Mouse (Mus musculus): ENCODE measurements at regions not wholly inside any gene's neighbourhood (a gene's known extent, or its start where the extent isn't known, plus 50 kb on each side); places are given as distances from the start of the nearest gene placed in this dataset.

DNA sequence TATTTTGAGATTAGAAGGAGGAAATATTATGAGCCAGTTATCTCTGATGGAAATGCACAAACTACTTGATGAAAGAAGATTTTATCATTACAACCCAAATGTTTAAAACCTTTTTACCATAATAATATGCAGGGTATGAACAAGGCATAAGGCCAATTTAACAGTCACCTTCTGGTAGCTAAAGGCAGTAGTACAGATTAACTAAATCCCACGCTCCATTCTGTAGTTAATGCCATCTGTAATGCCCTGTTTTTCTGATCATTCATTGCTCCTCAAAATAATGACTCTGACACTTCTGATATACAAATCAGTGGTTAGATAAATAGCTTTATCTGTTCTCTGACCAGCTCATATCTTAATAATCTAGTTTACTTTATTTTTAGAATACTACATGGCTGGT lies 987.8 kb downstream of the Pcdh7 start:
- no peak for DNase-seq

DNA sequence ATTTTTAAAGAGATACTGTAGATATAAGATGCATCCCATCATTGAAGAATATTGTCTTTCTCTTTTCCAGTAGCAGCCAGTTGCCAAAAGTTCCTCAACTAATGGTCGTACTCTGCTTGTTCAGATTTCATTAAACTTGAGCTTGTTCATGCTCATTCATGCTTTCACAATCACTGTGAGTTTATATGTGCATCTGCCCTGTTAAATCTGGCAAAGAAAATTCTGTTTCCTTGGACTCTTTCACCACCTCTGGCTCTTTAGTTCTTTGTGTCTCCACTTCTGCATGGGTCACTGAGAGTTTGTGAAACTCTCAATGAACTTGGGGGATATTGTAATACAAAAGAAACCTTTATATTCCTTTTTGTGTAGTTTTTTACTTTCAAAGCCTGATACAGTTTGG lies 994.6 kb downstream of the Pcdh7 start:
- no peak for DNase-seq

DNA sequence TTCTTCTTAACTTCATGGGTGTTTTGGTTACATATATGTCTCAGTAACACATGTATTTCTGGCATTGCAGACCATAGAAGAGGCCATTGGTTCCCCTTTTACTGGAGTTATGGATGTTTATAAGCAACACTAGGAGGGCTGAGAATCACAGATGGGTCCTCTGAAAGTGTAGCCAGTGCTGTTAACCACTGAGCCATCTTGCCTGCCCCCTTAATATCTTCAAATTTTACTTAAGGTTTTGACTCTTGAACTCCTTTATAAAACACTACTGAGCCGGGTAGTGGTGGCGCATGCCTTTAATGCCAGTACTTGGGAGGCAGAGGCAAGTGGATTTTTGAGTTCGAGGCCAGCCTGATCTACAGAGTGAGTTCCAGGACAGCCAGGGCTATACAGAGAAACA lies 1015.6 kb downstream of the Pcdh7 start:
- no peak for DNase-seq

DNA sequence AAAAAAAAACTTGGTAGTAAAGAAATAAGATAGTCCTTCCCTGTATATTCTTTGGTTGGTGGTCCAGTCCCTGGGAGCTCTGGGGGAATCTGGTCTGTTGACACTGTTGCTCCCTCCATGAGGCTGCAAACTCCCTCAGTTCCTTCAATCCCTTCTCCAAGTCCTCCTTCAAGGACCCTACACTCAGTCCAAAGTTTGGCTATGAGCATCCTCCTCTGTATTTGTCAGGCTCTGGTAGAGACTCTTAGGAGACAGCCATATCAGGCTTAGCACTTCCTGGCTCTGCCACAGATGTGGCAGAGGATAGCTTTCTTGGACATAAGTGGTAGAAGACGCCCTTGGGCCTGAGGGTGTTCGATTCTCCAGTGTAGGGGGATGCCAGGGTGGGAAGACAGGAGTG lies 1016.2 kb downstream of the Pcdh7 start:
- DNase-seq: no peak

DNA sequence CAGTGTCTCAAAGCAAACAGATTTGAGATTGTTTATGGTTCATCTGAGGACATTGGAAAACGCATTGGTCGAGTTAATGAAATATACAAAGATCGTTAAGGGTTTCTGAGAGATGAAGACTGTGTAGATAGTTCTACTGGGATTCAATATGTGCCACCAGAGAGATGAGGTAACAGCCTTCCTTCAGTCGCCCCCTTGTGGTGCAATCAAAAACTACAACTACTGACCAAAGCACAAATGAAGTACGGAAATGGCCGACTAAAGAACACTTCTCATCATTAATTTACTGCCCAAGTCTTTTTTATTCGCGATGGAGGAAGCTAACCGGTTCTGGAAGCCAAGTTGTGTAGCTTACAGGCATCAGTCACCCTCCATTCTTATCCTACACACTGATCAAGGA lies 1018.8 kb downstream of the Pcdh7 start:
- DNase-seq: peak; percentile 76

DNA sequence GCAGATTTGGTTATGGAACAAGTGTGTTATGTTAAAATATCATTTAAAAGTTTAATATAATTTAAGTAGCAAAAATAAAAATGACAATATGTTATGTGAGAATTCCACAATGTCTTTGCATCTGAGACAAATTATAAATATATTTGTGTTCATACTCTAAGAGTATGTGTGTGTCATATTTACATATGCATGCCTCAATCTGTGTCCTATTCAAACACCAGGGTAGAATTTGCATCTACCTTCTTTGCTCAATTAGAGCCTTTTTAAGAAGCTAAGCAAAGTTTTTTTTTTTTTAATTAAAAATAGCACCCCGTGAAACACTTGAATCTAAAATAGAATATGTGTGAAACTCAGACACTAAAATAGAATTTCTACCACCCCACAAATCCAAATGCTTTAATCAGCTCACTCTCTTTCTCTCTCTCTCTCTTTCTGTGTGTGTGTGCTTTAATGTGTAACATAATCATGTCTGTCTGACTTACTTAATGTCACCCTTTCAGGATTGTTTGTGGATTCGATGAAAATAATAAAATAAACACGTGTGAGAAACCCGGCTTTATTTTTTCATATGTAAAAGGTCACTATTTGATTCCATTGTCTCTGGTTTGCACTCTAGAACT lies 1019.6 kb downstream of the Pcdh7 start:
- no peak for DNase-seq

DNA sequence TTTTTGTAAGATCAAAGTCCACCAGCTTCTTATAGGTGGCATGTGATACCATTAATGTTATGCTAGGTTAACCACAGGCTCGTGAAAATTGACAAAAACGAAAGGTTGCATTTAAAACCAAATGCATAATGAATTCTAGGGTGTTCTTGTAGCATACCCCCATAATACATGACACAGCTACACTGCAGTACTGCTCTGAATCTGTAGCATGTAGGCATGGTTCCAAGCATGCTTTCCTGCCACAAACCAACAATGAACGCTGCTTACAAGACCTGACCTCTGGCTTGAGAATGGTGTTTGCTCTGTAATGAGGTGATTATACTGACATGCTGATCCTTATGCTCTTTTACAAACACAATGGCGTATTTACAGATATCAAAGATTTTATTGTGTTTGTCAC lies 1020.3 kb downstream of the Pcdh7 start:
- no peak for DNase-seq

DNA sequence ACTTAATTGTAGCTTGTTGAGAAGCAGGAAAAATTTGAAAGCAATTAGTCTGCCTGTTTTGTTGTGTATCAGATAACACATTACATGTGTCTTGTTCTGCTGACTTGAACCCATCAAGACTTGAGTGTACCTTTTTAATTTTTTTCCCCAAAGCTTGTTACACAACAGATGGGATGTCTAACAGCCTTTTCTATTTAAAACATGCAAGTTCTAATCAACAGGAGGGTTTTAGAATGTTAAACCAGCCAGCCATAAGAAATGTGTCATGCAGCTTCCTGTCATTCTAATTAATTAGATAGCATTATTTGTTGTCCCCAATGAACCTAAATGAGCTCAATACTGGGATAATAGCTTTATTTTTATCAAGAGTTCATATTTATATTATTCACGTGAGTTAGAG lies 1023.0 kb downstream of the Pcdh7 start:
- DNase-seq: no peak

DNA sequence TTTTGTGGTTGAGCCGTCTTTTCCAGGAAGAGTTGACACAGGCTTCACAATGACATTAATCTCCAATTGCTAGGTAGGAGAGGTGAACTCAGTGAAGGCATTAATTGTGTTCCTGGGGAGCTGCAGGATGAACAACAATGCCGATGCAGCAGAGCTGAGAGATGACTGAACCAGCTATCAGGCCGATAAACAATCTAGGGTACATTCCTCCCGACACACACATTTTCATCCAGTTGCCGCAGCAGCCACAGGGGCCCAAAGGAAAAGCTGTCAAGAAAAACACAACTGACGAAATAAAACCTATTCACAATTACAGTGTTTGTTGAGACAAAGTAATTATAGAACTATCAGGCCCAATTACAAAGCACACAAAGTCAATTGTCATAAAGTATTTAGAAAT lies 1029.9 kb downstream of the Pcdh7 start:
- DNase-seq: no peak

DNA sequence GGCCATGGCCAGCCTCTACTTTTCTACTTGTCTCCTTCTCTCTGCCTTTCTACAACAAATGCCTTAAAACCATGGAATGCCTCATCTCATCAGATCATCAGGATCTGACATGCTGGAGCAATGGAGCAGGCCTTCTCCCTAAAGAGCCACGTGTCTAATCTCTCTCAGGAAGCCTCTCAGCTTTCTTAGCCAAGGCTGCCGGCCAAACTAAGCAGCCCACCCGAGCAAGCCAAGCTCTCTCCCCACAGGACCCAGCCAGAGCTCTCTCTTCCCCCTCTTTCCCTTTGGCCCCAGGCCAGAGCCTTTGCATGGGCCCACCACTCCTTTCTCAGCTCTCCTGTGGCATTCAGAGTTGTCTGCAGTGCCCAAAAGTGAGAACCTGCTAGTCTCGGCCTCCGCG lies 1034.0 kb downstream of the Pcdh7 start:
- no peak for DNase-seq

Data from kidney, postnatal 10 days (tissue).